Mouse (Mus musculus) mature B cell (primary cell): ENCODE data around the gene Cwc27.

Source experiments
- in situ Hi-C: fragments of 300-500 bp; cut with MboI; formaldehyde crosslinking; loops from 2 replicates; pipeline ENCODE4 v1.14.3; 2019

Cwc27 gene

DNA sequence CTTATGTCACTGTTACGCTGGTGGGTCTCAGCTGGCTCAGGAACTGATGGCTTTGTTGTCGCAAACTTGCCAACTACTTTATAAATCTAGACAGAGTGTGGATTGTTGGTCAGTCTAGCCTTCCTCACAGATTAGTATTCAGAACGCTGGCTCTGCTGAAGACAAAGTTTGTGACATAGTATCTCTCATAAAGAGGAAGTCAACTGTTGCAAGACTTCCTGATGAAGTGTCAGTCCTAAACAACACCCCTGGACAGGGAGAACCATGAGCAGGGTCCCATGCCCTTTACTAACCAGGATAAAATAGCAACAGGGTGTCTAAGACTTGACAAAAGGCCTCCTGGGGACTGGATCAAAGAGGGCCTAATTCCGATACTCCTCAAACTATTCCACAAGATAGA, 205.6 kb downstream of the Cwc27 start:
- in situ Hi-C loops, result no loop called here

DNA sequence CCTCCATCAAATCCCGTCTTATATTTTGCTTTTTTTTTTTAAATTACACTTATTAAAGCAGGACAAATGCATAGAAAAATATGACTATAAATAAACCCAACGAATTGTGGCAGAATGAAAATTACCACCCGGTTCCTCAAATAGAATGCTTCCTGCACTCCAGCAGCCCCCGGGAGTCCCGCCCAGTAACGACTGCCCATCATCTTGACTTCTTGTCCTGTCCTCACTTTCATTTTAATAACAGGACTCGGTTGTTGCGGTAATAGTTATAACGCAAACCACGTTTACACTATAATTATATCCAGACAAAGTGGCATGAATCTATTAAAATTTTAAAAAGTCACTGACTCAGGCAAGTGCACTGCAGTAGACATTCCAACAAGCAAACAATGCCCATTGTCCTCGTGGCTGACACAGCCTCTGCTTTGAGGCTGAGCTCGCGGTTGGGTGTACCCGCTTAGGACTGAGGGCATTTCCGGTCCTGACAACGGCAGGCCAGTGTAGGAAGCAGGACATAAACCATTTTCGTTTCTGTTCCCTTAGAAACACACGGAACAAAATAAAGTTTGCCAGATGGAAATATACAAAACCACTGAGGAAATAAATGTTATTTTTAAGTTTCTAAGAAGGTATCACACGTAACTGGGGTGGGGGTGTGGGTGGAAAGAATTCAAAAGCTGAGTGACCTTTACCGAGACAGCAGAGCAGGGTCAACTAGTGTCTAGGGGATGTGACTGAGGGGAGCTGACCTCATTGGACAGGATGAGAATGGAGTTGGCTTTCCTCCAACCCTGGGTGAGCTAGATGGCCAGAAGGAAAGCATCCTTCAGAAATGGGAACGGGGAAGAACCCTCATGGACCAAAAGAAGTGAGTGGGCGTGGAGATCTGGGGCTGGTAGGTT, 206.5 kb downstream of the Cwc27 start:
- in situ Hi-C loops, result no loop called here

DNA sequence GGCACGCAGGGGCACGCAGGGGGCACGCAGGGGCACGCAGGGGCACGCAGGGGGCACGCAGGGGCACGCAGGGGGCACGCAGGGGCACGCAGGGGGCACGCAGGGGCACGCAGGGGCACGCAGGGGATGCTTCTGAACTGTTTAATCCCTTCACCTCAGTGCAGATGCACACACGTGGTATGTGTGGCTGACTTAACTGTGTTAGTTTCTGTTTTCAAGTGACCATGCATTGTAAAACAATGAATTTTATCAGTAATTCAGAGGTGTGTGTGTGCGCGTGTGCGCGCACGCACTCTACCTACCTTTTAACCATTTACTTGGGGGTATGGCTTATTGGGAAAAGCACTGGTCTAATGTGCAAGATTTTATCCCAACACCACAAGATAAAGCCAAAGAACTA, 208.4 kb downstream of the Cwc27 start:
- in situ Hi-C loops, result no loop called here

DNA sequence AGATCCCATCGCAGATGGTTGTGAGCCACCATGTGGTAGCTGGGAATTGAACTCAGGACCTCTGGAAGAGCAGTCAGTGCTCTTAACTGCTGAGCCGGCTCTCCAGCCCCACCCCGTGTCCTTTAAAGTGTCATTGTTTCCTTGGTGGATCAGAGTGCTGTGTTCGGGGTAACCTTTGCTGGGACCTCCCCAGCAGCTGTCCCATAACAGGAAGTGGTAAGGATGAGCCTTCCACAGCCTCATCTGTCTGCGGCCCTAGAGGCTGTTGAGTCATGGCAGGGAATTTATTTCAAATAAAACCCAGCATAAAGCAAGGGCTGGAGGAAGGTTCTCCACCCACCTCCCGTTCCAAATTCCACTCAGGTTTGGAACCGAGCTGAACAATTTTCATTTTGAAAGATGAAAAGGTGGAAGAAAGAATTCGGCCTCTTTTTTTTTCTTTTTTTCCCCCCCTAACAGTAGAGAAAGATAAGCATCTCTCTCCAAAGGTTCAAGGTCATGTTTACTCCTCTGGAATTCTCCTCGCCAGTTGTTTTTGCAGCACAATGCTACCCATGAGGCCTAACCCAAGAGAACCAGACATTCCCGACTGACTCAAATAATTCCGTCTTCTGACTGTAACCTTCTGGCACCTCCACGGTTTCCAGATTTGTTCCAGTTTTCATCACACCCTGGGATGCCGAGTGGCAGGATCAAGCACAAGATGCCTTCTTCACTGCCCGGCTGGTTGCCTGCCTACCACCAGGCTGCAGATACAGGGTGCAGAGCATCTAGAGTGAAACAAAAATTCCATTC, 210.0 kb downstream of the Cwc27 start:
- in situ Hi-C loops, result no loop called here

DNA sequence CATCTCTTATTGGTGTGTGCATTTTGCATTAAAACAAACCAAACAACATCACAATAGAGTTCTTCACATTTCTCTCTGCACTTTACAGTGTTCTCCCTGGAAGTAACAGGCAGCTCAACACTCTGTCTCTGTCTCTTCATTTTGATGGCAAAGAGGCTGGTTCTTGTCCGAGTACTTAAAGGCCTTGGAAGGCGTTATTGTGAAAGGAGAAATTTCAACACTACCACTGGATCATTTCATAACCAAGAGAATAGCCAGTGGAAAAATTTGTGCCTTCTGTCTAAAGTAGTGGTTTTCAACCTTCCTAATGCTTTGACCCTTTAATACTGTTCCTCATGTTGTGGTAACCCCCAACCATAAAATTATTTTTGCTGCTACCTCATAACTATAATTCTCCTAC, 211.8 kb downstream of the Cwc27 start:
- in situ Hi-C loops, result no loop called here

DNA sequence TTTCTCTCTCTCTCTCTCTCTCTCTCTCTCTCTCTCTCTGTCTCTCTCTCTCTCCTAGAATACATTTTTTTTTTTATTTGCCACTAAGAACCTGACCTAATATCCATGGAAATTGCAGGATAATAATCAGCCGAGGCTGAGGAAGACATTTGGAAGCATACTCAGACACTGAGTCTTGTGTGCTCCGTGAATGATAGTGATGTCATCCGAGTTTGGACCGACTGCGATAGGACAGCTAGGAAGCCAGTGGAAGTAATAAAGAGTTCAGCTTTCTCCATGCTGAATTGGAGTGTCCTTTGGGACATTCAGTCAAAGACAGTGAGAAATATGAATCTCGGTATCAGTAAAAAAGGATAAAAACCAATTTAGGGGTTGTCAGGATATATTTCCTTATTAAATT, 214.7 kb downstream of the Cwc27 start:
- in situ Hi-C loops, result no loop called here

DNA sequence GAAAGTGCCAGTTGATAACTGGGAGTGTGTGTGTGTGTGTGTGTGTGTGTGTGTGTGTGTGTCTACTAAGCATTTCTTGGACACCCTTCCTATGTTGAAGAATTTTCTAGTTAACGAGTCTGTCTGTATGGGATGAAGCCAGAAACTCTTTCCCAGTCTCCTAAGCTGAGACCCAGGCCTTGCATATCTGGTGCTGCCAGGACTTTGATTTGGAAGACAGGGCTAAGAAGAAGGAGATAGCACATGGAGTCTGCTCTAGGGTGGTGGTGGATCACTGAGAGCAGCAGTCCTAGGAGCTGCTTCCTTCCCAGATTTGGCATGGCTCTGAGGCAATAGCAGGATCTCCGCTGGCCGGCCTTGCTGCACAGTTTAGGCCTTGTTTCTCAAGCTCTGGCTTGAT, 215.2 kb downstream of the Cwc27 start:
- in situ Hi-C loops, result no loop called here

DNA sequence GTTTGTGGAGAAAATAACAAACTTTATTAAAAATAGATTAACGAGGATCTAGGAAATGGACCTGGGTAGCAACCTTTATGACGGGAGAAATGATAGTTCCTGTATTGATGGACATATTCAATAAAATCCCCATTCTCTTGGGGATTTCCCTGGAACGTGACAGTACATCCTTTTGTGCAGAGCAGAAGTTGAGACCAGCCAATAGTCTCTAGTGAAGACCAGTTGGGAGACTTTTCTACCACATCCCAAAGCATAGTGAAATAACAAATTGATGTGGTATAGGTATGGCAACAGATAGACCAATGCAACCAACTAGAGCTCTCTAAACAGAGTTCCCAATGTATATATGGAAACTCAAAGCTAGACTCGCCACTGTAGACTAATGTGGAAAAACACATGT, 220.7 kb downstream of the Cwc27 start:
- in situ Hi-C loops, result no loop called here

DNA sequence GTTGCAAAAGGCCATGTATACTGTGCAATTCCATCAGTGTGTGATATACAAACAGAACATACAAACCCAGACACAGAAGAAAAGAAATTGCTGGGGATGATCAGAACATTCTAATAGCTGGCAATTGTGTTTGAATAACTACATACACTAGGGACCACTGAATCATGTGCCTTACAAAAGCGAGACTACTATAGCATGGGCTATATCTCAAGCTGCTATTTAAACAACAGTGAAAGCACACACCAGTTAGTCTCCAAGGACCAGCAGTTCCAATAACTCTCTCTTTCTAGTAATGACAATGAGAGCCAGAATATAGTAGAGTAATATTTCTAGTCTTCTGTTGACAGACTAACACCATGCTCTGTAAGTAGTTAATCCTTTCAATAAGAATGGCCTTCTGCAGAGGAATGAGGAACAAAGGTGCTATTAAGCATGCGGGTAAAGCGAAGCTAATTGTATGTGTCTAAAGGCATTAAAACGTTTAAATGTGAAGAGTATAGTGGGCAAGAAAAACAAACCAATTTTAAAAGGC, 222.1 kb downstream of the Cwc27 start:
- in situ Hi-C loops, result no loop called here

DNA sequence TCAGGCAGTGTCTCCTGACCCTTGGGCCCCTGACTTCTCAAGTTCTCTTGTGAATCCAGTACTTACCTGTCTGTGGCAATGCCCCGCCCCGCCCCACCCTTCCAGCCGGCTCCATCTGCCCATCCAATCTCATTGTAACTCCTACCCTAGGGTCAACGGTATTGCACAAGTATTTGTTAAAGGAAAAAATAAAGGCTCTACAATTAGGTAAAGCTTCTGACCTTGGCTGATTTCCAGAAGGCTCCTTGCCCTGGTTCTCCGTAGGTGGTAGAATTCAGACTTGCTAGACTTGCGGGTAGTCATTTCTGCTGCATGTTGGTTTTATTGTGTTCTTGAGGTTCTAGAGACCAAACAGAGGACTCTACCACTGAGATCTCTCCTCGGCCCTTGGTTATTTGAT, 226.0 kb downstream of the Cwc27 start:
- in situ Hi-C loops, result no loop called here

DNA sequence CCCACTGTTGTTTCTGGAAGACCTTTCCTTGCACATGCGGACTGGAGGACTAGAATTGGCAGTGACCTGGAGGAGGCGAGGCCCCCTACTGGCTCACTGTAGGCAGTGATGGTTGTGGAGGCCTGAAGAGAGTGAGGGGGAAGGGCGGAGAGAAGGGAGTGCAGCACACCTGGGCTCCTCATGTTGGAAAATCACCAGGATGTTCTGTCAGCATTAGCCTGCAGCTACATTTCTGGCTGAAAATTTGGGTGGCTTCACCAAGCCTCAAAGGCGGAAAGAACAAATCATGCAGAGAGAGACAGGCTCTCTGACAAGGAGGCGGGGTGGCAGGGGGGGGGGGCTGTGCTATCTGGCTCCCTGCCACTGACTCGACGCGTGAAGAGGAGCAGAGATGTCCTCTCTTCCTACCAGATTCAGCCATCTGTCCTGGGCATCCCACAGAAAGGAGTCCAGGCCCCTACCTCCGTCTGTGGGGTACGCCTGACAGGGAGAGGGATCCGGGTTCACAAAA, 226.8 kb downstream of the Cwc27 start:
- in situ Hi-C loops, result no loop called here

DNA sequence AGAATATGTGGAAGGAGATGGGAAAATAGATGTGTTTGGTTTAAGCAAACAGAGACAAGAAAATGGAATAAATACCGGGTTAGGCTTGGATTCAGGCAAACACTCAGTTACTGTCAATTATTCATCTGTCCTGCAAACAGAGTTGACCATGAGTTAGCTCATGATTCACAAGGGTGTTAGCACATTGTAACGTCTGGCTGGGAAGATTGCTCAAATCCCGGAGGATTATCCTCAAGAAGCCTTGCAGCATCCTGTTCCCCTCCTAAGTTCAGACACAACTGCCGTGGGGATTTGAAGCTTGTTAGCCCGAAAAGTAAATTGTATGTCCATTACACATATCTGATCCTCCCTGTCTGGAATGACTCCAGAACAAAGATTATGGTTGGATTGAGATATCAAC, 228.6 kb downstream of the Cwc27 start:
- in situ Hi-C loops, result no loop called here
